ENCODE assay signal across 17 mouse cellular contexts in the genomic region with DNA sequence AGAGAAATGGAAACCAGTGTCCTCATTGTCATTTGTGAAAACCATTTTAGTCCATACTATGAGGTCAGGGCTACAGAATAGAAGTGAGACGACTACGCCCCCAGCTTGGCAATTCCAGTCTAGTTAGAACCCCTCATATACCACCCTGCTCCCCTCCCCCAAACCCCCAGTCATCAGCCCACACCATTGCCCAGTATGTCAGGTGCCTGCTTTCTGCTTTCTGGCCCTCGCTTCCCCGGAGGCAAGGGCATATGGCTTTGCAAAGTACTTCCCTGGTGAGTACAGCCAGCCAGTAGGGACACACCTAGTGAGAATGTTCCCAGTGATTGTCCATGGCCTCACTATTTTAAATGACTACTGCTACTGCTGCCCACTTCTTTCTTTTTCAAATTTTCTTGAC. TPM values are rescaled to one million over a fixed set of nuclear protein-coding genes. Genes with fewer than 3 reads are reported as not detected.
"Had no signal": no experiment of that assay in that cellular context is flagged by ENCODE, and none has a peak within 500 bp of the region (broad histone marks: within the 10 kb centered on the region; RNA-seq: fewer than 3 reads in every experiment).

No protein-coding gene starts in this region.

- ATAC-seq: midbrain, embryonic 15.5 days had no signal

- H3K36me3 ChIP-seq: liver, embryonic 15.5 days; midbrain, embryonic 15.5 days; neural tube, embryonic 13.5 days had no signal

- H3K4me3 ChIP-seq: left cerebral cortex, adult 2 months; liver, embryonic 15.5 days; midbrain, embryonic 15.5 days; neural tube, embryonic 13.5 days had no signal

- H3K4me2 ChIP-seq: liver, embryonic 11.5 days; liver, embryonic 15.5 days had no signal

- H3K27ac ChIP-seq: left cerebral cortex, adult 2 months; liver, embryonic 15.5 days; midbrain, embryonic 15.5 days had no signal

- H3K4me1 ChIP-seq: liver, embryonic 15.5 days had no signal

- H3K9ac ChIP-seq: liver, embryonic 15.5 days; midbrain, embryonic 15.5 days had no signal

- H3K9me3 ChIP-seq: liver, embryonic 15.5 days; midbrain, embryonic 15.5 days; neural tube, embryonic 13.5 days had no signal

RNA-seq across cellular contexts. Expression of gene Actrt2, which starts 6.3 kb away (rescaled TPM):
- total RNA-seq: layer of hippocampus, adult 8-10 months; layer of hippocampus, postnatal 25 days; left cerebral cortex, adult 2 months; left cerebral cortex, postnatal 14 days; megakaryocyte progenitor cell, adult 5-6 weeks; monocyte, adult 5-6 weeks had no signal
- polyA plus RNA-seq: intestine, embryonic 16.5 days; large intestine, adult 2 months; limb, embryonic 14.5 days; liver, embryonic 11.5 days; liver, embryonic 15.5 days; lung, adult 2 months; lung, postnatal 0 days; midbrain, embryonic 15.5 days; neural tube, embryonic 13.5 days; small intestine, adult 2 months; stomach, embryonic 16.5 days had no signal
